Mouse (Mus musculus) telencephalon, adult 2 months (tissue): ENCODE results near the gene Gm12216.
"Not testable (repeated sequence)": the region's sequence is repeated elsewhere in the genome, so short reads cannot be mapped to it uniquely, and the experiment has no call there.

Source experiments
- DNase-seq: peaks from one replicate; pipeline ENCODE4 v3.0.0-alpha.2; 2011; ENCODE audit warnings: low read depth, low spot score

Gene Gm12216

DNA sequence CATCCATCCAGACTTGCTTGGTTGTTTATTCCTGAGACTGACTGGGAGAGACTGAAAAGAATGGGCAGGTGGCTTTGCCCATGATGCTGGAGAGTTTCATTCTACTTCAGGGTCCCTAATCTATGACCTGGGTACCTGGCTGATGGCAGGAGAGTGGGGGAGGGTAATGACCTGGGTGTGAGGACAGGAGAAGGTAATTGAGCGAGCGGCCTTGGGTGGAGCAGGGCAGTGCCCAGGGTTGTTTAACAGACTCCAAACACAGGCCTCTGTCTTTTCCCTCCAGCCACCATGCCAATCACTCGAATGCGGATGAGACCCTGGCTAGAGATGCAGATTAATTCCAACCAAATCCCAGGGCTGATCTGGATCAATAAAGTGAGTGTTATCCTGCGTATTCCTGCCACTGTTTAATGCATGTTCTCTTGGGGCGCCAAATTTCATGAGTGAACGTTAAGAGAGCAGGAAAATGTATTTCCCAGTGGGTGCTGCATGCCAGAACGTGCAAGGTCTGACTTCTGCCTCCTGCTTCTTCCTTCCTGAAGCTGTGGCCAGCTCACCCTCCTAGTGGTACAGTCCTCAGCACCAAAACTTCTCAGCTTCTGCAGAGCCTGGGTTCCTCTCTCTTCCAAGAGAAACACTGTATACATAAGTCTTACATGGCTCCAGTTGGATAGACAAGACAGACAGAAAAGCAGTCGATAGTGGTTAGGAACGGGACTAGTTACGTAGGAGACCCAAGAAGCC is 87.9 kb downstream of the Gm12216 start:
- DNase-seq, result no peak

DNA sequence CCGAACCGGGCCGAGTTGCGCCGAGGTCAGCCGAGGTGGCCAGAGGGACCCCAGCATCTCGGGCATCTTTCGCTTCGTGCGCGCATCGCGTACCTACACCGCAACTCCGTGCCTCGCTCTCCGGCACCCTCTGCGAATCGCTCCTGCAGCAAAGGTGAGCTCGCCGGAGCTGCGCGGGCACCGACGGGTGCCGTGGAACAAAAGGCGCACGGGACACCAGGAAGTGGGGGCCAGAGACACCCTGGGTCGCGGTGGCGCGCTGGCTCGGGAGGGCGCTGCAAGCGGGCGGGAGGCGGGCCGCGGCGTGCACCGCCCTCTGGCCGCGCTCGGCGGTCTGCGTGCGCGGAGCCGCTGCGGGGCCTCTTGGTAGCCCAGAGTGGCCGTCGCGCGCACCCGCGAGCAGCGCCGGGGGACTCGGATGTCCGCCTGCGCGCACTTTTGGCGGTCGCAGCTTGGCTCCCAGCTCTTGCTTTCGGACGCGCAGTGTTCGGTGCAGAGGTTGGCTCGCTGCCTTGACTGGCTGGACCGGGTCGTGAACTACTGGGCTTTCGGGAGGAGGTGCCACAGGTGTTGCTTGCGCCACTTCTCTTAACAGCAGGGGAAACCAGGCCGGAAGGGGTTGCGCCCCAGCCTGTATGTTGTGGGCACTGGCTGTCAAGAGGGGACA is 88.8 kb downstream of the Gm12216 start:
- DNase-seq, result no peak

DNA sequence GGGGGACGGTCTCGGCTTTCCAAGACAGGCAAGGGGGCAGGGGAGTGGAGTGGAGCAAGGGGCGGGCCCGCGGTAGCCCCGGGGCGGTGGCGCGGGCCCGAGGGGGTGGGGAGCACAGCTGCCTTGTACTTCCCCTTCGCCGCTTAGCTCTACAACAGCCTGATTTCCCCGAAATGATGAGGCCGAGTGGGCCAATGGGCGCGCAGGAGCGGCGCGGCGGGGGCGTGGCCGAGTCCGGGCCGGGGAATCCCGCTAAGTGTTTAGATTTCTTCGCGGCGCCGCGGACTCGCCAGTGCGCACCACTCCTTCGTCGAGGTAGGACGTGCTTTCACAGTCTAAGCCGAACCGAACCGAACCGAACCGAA is 89.3 kb downstream of the Gm12216 start, which contains the start of gene Irf1:
Irf1 (plus strand) TSS at position 255 of the 365 bp plus-strand sequence.
- peak; percentile 54 for DNase-seq

DNA sequence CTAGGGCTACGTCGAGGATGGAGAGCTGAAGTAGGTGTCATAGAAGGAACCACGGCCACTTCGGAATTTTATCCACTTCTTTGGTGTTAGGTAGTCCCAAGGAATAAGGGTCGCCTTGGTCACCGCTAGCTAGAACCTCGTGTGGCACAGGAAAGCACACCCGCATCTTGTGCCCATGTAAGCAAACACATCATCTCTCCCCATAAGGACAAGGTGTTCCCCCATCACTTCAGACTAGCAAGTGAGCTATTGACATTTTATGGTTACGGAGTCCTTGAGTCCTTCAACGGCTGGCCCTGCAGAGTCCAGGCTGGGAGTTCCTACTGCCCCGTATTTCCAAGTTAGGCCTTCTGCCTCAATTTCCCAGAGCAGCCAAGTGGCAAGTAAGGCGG is 89.9 kb downstream of the Gm12216 start:
- no peak for DNase-seq

DNA sequence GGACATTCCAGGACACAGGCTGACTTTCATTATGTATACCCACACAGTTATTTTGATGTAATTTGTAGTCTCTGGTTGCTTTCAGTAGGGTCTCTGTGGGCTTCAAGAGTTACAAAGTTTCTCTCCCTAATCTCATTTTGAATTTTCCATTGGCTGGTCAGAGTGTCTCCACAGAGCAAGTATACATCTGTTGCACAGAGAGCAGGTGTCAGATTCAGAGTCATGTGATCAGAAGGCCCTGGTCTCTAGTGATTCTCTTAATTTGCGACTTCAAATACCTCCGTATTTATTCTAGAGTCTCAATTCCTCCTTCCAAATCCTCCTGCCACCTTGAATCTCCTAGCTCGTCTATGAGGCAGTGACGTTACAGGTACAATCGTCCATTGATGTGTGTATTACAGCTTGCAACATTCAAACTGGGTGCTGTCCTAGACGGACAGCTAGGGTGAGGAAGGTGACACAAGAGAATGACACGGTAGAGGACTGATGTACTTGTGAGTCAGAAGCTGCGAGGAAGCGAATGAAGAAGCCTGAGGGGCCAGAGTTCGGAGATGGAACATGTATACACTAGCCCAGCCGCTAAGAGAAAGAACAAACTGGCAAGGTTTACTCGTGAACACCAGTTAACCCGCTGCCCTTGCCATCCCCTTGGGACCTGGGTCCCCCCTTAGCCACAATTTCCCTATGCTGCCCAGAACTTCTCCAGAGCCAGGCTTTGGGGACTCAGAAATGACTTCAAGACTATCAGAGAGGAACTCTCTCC is 90.5 kb downstream of the Gm12216 start:
- no peak for DNase-seq

DNA sequence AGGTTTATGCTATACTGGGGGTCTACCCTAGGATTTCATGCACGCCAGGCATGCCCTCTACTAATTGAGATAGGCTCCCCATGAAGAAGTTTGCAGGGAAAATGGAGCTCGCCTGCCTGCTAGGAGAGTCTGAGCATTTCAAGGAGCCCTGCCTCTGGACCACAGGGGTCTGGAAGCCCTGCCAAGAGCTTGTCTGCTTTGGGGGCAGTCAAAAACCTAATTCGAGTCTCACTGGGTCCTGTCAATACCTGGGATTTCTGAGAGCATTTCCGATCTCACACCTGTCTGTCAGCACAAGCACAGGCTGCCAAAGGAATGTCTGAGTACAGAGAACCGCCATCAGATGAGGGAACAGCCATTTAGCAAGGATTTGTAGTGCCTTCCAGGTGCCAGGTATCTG is 94.5 kb downstream of the Gm12216 start:
- DNase-seq, result no peak

DNA sequence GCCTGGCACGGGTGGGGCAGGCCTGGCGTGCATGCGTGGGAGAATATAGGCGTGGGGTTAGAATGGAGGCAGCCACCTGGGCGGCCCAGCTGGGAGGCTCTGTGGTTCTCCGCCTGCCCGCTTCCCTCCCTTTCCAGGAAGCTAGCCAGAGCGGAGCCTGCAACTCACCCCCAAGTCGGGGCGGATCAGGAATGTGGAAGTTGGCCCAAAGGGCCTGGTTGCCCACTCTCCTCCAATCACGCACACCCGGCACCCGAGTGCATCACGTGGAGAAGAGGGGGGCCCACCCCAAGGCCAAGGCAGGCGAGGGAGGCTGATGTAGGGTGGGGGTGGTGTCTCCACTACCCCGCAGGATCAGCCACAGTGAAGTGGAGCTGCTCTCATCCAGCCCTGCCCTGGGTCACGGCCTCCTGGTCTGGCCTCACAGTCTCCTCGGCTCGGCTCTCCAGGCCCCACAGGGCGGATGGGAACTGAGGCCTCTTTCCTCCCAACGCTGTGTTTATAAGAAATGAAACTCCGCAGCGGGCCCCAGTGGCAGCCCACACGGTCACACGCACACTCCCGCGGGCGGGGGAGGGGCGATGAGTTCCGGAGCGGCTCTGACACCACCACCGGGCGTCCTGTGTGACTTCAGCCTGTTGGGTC is 95.4 kb downstream of the Gm12216 start:
- peak; percentile 42 for DNase-seq

DNA sequence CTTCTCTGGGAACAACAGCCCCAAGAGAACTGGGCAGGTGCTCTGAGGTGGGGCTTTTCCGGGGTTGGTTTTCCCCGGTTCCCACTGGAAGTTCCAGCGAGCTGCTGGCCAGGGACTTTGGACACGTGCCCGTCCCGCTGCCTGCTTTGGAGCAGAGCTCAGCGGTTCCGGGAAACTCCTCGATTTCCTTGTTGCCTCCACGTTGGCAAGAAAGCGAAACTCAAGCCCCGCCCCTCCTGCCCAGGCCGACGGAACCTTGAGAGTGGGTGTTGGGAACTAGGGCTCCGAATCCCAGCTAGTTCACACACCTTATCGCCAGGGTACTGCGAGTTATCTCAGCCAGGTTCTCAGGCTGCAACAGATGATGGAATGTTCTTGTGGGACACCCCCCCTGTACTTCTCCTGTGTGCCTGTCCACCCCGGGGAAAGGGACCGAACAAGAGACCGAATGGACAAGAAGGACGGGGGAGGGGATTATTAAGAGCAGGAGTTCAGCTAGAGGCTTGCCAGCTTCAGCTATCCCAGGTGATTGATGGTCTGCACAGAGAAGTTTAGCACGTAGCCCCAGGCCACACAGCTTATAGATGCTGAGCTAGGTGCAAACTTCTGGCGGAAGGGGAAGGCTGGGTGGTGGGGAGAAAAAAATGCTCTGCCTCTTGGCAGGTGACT is 96.1 kb downstream of the Gm12216 start:
- no peak for DNase-seq

DNA sequence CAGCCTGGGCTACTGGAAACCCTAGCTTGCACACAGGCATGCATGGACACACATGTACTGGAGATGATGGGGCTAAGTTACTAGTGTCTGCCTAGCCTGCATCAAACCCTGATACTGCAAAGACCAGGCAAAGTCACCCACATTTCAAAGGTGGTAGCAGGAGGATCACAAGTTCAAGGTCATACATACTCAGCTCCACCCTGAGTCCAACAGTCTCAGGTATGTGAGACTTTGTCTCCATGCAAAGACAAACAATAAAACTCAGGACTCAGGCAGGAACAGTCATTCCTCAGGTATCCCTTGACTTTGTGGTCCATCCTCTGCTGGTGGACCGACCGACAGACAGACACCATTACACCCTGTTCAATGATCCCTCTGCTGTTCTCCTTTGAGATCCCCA is 96.6 kb downstream of the Gm12216 start:
- DNase-seq, result no peak

DNA sequence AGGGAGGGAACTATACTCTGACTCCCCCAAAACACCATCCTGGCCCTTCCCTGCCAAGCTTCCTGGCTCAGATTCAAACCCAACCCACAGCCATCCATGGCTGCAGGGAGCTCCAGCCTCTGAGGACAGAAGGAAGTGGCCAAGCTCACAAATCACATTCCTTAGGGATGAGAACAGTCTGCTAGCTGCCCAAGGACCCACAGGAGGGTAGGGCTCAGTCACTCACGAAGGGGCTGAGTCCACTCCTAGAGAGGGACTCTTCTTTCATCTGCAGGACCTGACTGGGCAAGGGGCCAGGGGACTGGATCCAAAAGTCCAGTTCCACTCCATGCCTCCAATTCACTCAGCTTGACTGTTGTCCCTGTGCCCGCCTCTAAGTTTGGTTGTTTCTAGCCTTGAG is 97.2 kb downstream of the Gm12216 start:
- no peak for DNase-seq

DNA sequence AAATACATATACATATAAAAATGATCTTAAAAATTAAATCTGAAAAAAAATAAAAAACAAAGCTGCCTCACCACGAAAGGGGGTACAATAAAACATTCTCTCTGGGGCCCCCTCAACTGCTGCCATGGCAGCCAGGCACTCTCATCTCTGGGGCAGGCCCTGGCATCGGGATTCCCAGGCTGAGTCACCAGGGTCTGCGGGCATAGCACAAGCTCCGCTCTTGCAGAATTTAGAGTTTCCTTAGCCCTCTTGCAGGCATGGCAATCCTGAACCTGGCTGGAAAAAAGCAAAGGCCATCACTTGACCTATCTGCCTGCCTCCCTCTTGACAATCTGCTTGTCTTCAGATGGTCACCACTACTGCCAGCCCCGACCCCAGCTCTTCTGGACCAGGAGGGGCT is 97.8 kb downstream of the Gm12216 start:
- DNase-seq, result no peak

DNA sequence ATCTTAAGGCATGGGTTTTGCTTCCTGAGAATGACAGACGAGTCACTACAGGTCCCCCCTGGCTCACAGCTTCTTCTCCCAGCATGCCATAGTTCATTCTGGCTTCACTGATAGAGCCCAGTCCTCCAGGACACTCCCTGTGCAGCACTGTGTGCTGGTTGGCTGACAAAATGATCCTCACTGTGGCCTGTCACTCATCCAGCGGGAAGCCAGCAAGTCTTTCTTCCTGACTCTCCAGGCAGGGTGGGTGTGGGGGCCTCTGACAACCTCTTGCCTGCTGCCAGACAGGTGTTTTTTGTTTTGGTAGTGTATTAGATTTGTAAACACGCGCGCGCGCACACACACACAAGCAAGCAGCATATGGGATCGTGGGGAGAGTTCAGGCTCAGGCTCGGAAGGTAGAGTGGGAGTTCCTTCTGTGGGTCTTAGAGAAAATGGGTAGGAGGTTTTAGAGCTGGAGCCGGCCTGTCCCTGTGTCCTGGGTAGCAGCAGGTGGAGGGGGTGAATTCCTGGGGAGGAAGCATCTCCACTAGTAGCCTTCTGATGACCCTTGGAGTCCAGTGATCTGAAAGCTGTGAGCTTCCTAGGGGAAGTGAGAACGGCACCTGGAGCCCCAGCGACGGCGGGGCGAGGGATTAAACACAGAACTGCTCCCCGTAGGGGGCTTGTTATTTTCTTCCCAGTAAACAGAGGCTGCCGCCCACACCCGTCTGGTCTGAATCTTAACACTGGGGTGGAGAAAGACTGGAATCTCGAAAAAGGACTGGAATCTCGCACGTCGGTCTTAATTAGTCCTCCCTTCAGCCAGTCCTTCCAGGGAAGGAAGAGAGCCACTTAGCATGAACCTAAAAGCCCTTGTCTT is 99.3 kb downstream of the Gm12216 start:
- no peak for DNase-seq

DNA sequence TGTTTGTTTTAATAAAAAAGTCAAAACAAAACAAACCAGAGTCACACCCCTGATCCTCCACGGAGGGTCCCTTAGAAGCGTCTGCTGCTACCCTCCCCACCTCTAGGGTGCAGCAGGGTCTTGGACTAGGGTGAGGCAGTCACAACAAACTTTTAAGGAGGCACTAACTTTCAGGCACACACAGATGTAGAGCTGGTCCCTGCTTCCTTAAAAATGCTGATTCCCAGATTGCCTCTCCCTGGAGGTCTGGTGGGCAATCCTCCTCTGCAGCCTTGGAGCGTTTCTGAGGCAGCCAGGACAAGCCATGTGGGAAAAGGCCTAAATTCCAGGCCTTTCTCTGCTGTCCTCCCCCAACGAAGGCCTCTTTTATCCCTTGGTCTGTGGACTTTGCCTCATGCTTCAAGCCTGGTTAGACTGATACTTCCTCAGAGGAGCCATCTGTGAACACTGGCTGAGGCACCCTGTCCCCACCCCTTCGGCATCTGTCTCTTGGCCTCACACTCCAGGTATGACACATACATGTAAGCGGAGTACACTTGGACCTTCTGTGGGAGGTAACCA is 100.2 kb downstream of the Gm12216 start:
- DNase-seq, result no peak

DNA sequence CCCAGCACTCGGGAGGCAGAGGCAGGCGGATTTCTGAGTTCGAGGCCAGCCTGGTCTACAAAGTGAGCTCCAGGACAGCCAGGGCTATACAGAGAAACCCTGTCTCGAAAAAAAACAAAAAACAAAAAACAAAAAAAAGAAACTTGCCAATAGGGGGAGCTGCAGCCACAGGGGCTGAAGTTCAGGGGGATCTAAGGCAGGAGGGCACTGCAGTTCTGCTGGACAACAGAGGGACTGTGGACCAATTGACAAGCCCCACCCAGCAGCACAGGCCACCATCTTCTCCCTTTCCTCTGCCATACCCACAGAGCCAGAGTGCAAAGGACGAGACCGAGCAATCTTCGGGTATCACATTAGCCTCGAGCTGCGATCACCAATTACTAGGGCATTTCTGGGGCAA is 101.0 kb downstream of the Gm12216 start:
- not testable (repeated sequence) for DNase-seq

DNA sequence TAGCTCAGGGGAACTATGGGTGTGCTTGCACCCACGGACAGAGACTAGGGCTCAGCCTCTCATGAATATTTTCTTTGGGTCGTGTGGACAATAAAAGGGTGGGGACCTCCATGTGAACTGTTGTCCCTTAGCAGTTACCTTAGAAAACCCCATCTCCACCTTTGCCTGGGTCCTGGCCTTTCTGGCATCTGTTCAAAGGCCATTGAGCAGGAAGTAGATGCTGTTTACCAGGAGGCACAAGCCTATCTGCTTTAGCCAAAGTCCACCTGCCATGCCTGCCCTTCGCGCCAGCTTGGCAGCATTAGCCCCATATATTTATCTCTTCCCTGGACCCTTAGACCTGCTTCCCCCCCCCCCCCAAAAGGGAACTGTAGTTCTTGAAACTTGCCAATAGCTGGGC is 101.4 kb downstream of the Gm12216 start:
- DNase-seq, result no peak

DNA sequence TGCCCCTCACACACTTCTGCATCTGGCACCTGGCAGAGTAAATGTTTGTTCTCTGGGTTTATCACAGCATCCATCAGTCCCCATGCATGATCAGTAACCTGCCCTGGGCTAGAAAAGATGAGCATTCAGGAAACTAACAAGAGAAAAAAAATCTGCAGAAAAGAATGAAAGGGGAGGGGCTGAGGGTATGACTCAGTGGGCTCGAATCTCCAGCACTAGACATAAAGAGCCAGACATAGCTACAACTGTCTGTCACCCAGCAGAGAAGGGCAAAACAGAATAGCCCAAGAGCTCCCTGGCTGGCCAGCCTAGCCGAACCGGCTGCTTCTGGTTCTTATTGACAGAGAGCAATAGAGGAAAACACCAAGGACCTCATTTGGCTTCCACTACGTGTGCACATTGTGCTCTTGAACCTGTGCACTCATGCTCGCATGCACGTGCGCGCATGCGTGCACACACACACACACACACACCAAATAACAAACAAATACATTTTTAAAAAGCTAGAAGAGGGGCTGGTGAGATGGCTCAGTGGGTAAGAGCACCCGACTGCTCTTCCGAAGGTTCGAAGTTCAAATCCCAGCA is 104.0 kb downstream of the Gm12216 start:
- DNase-seq, result no peak

DNA sequence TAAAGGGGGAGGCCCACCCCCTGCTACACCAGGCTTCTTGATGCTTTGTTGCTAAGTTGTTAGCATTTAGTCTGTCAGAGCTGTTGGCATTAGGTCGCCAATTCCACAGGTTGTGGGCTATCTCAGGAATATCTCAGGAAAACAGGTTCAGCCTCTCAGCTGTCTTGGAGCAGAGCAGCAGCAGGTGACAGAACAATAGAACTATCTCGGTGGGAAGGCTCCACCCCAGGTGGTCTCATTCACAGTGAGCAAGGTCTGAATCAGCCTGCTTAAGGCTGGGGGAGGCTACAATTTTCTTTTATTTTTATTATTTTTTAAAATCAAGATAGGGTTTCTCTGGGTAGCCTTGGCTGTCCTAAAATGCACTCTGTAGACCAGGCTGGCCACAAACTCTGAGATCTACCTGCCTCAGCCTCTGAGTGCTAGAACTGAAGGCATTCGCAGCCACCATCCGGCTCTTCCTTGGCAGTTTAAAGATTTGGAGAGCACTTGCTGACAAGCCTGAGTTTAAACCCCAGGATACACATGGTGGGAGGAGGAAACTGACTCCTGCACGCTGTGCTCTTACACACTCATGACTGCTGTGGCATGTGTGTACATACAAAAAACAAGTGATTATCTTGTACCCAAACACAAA is 109.2 kb downstream of the Gm12216 start:
- DNase-seq, result no peak

DNA sequence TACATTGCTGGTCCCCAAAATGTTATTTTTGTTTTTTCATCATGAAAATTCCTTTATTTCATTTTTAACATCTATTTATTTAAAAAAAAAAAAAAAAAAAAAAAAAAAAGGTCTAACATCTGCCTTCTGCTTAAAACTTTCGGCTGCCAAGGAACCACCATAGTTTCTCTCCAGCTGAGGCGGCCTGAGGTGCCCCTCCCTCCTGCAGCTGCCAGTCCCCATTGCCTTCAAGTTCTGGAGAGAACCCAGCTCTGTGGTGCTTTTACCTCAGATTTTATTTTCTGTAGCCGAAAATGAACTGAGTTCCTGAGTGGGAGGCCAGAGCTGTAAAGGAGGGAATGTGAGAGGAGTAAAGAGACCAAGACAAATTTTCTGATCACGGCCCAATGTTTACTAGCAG is 109.8 kb downstream of the Gm12216 start:
- DNase-seq, result no peak

DNA sequence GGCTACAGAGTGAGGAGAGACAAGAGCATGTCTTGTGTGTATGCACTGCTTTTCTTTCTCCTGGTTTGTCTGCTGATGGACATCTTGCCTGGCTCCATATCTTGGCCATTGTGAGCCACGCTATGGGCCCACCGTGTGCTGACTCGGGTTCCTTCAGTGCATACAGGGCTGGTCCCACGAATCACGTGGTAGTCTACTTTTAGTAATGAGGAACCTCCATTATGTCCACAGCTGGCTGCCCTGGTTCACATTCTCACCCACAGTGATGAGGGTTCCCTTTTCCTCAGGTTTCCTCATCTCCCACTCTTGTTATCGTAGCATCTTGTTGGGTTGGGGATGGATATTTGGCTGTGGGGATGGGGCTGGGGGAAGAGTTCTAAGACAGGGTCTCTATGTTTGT is 110.4 kb downstream of the Gm12216 start:
- no peak for DNase-seq

DNA sequence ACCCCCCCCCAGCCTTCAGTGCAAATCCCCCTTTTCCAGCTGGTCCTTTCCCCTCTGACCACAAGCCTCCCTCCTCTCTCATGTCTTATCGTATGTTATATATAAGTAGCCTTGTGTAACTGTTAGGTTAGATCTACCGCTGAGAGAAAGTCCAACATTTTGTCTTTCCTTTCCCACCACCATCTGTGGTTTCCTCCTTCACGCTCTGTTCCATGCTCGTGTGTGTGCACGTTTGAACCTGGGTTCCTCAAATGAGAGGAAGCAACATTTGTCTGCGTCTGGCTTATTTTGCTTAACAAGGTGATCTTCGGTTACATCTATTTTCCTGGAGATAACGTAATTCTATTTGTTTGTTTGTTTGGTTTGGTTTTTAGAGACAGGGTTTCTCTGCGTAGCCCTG is 111.1 kb downstream of the Gm12216 start:
- no peak for DNase-seq
